Mouse (Mus musculus) MEL-GATA-1-ER (cell line): ENCODE measurements at regions not wholly inside any gene's neighbourhood (a gene's known extent, or its start where the extent isn't known, plus 50 kb on each side); places are given as distances from the start of the nearest gene placed in this dataset.

Experiments used
- DNase-seq: peaks from one replicate; pipeline ENCODE4 v3.0.0-alpha.2; 2012; ENCODE audit warnings: low read depth; ENCODE audit errors: extremely low read depth

DNA sequence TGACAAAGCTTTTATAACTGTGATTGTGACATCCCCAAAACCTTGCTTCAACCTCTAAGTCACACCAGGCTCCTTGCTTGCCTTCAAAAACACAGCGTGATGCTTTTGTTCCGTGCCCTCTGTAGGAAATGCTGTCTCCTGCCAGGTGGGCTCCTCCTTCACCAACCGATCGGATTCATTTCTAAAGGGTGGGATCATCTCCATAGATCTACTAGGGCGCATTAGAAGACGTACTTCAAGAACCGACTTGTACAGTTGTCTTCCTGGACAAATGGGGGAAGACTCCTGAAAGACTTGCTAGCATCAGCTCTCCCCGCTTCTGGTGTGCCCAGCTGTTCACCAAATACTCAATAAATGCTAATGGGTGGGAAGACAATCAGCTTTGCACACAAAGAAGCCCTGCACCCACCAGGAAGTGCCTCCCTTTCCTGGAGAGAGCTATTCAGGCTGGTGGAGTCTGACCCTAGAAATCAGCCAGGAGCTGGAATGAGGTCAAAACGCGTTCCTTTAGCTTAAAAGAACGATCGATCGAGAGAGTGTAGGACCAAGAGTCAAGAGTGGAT lies 53.0 kb downstream of the Hoxa1 start:
- DNase-seq: no peak

DNA sequence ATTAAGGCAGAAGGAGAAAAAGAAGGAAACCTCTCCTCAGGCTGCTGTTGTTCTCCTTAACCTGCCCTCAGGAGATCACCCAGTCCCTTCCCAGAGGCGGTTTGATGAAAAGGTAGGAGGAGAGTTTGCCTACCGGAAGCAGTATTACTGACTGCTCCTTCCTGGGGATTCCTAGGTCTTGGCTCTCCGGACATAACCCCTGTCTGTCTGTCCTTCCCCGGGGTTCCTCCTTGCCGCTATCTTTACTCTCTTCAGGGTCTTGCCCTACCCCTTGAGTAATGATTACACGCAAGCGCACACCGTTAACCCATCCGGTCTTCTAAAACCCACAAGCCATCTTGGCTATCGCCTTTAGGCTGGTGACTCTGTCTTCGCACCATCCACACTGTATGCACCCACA lies 54.0 kb downstream of the Hoxa1 start:
- DNase-seq: no peak

DNA sequence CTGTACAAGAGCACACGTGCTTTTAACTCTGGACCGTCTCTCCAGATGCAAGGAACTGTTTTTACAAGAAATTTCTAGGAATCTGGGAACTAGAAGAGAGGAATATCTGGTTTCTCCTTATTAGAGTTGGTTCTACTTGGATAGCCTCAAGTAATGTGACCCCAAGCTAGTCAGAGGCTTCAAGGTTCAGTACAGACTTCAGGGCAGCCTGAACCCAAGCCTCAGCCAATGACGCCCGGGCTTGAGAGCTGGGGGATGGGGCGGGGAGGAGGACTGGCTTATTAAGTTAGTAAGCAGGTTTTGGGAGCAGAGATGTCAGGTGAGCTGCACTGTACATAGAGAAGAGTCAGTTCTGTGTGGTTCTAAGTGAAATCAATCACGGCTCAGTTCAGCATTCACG lies 54.5 kb downstream of the Hoxa1 start:
- no peak for DNase-seq

DNA sequence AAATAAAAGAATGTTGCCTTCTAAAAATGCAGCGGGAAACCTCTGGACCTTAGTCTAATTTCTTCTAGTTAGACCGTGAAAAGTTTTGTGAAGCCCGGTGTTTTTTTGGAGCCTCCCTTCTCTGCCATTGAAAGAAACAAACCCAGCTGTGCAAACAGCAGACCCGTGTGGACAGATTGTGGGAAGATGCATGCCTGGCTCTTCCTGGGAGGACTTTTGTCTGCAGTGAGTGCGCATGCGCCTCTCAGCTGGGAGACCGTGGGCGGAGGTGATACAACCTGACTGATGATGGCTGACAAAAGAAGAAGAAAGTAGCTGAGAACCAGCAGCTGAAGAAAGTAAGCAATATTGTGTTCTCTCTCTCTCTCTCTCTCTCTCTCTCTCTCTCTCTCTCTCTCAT lies 55.4 kb downstream of the Hoxa1 start:
- DNase-seq: no peak

- DNase-seq: no peak
These were observed 55.9 kb downstream of the Hoxa1 start for GRCm38 (mm10) chr6:52102179-52102578.

DNA sequence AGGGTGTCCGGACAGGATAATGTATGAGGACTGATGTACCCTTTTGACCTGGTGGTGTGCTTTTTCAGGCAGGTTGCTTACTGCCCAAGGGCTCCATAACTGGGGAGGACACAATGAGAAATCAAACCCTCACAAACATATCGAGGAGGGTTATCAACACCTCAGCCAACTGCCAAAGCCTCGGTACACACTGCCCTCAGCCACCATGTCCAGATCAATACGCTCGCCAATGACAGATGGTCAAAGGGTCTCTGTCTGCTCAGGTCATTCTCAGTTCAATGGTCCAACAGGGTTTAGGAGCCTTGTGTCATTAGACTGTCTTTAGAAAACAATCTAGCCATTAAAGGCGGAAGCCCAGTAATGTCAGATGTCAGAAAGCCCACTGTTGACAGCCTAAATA lies 56.9 kb downstream of the Hoxa1 start:
- DNase-seq: no peak

GRCm38 (mm10) chr6:52098851-52099250 lies 59.3 kb downstream of the Hoxa1 start:
- no peak for DNase-seq

GRCm38 (mm10) chr6:52095575-52095974 lies 62.5 kb downstream of the Hoxa1 start:
- DNase-seq: no peak

DNA sequence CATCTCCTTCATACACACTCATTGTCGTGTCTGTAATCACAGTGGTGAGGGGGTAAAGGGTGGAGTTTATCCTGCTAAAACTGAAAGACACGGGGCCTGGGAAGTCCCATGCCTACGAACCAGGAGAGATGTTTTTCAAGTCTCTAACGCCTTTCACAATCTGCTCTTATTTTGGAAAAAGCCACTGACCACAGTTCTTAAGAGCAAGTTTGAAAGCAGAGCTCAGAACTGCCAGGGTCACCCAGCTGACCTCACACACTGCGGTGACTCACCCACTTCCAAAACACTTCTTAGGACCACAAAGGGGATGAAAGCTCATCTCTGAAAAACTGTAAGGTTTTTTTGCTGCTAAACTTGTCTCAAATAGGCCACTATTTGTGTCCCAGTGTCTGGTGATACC lies 66.7 kb downstream of the Hoxa1 start:
- DNase-seq: no peak

GRCm38 (mm10) chr6:52085932-52086643 lies 72.0 kb downstream of the Hoxa1 start:
- no peak for DNase-seq

DNA sequence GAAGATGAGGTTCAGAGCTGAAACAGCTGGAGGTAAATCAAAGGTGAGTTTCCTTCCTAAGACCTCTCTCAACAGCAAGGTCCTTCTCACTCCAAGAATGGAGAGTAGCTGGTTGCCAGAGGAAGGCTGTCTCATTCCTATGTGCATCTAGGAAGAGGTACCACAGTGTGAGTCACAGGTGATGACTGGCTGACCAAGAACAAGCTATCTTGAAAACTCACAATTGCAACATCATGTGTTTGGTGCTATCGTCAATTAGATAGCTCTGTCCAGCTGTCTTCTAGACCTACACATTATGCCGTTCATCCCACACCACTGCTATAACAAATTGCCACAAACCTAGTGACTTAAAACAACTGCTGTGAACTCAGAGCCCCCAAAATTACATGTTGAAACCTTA lies 72.3 kb upstream of the Skap2 start:
- DNase-seq: no peak

DNA sequence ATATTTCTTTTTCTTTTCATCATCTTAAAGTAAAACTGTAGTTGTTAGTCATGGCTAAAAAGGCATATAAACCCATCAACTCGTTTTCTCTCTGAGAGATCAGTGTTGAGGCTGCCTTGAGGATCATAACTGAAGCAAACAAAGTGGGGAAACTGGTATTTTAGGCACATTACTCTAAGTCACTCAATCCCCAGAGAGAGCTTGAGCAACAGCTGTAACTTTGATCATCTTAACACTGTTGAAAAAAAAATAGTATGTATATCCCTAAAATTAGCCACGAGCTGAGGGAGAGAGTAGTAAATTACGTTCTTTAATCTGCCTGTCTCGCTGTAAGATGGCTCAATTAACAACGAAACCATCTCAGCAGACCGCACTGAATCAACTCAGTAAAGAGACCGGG lies 67.2 kb upstream of the Skap2 start:
- DNase-seq: no peak

DNA sequence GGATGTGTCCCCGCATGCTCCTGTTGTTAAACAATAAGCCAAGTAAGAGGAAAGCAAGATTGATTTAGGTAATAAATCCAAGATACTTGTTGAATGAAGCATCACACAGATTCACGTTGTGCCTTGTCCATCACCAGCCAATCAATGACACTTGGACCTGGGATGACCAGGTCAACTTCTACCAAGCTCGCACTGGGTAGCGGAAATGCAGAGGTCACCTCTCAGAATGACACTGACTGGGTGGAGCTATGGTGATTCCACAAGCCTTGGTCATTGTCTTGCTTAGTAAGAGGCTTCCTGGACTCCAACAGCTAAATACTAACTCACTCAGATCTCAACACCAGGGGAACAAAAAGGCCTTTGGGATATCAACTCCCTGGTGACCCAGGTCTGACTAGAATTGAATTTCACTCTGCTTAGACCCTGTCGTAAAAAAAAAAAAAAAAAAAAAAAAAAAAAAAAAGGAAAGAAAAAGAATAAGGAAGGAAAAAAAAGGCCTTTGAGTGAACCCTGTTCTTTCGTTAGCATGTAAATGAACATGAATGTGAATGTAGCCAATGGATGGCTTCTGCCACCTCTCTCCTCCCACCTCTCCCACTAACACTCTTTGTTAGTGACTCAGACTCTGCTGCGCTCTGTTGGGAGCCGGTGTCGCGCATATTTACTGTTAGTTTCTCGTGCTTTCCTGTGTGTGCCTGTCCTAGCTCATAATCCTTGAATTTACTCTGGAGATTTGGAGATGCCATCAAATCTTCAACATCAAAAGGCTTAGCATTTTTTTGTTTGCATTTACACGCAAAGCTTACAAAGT lies 66.4 kb upstream of the Skap2 start:
- DNase-seq: no peak

DNA sequence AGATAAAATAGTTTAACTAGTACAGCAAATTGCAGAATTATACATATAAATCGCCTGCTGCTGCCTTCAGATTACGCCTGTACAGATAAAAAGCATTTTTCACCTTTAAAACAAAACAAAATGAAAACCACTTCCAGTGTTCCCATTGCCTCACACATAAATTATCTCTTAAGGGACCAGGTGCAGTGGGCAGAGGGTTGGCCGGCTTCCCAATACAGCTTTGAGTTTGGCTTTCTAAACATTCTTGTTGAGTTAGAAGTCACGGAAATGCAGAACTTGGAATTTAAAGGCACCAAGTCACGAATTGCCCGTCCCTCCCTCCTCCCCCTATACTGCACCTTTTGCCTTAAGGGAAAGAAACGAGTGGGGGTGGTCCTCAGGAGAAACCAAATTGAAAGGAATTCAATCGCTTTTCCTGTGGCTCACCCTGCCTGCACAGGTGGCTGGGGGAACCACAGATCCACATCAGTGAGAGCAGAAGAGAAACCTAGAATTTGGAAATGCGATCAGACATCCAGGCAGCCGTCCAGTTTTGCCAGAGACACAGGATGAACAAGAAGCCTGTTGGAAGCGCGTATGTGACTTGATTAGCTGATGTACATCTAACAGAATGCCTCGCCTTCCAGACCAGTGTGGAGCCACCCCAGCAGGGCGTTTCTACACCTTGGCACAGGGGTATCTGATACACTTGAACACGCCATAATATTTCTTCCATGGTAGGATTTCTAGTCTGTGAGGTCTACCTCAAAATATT lies 64.0 kb upstream of the Skap2 start:
- DNase-seq: peak; percentile 19

DNA sequence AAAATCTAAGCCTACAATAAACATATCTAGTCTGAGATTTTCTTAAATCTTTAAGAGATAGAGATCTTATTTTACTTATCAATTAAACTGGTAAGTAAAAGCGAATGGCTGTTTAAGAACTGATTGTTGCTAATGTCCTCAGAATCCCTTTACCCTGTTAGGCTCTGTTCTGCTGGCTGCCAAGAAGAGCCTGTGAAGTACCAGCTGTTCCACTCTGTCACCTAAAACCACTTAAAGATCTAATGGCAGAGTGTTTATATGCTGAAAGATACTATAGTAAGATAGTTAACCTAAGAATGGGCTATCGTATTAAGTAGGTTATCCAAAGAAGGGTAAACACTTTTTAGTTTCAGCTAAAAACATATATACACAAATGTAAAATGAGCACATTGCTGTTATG lies 62.6 kb upstream of the Skap2 start:
- no peak for DNase-seq

DNA sequence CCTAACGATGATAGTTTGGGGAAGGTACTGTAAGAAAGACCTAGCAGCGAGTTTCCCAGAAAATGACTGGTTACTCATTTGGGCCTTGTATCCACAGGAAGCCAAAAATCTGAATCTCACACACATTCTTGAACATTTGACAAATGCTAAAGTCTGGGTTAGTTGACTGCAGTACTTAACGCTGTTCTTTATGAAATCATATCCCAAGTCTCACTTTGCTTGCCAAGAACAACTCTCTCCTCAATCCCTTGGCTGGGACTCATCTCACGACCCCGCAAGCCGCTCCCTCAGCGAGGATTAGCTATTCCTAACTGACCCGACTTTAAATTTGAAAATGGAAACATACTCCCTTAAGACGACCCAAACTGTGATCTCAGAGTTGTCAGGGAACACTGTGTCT lies 54.8 kb upstream of the Skap2 start:
- no peak for DNase-seq

- DNase-seq: no peak
These were observed 53.3 kb upstream of the Skap2 start for GRCm38 (mm10) chr6:52065652-52066051.

- DNase-seq: no peak
These were observed 52.0 kb upstream of the Skap2 start for GRCm38 (mm10) chr6:52064176-52065015.
